Mouse (Mus musculus): ENCODE results near the gene Tmem121. TPM values are rescaled to one million over a fixed set of nuclear protein-coding genes. Genes with fewer than 3 reads are reported as not detected.

Gene Tmem121
- total RNA-seq (2021), result 1 to 10 TPM in 1 of 2 experiments, under 1 TPM in 1; 0.85 to 1.5 TPM
- long read RNA-seq, experiment 1, partial matches to known transcripts, result 0 of 1 reads
- long read RNA-seq, experiment 1, other reads (novel, unspliced or antisense), result 1 of 1 reads
- long read RNA-seq, experiment 2, result 0 reads

GRCm38 (mm10) chr12:113185442-113186291 lies at the start of gene Tmem121:
Gene Tmem121 (plus strand): TSS chr12:113185930.
- DNase-seq, result peak; percentile 23

GRCm38 (mm10) chr12:113136492-113137020 lies 49.2 kb upstream of the Tmem121 start:
- no peak for DNase-seq

GRCm38 (mm10) chr12:113137260-113138213 lies 48.2 kb upstream of the Tmem121 start:
- no peak for DNase-seq

GRCm38 (mm10) chr12:113138291-113138690 lies 47.4 kb upstream of the Tmem121 start:
- DNase-seq, result no peak

GRCm38 (mm10) chr12:113138901-113139864 lies 46.5 kb upstream of the Tmem121 start:
- DNase-seq, result no peak

- peak; percentile 83 for DNase-seq
These were observed 45.7 kb upstream of the Tmem121 start, which contains the start of gene Crip2 for GRCm38 (mm10) chr12:113139908-113140615. Gene Crip2 (plus strand): TSS chr12:113140236.

- no peak for DNase-seq
These were observed 44.9 kb upstream of the Tmem121 start for GRCm38 (mm10) chr12:113140616-113141411.

GRCm38 (mm10) chr12:113141531-113141973 lies 44.2 kb upstream of the Tmem121 start:
- peak; percentile 63 for DNase-seq

GRCm38 (mm10) chr12:113142021-113142975 lies 43.4 kb upstream of the Tmem121 start:
- peak; percentile 64 for DNase-seq

- DNase-seq, result no peak
These were observed 42.6 kb upstream of the Tmem121 start for GRCm38 (mm10) chr12:113143164-113143563.

- no peak for DNase-seq
These were observed 41.6 kb upstream of the Tmem121 start for GRCm38 (mm10) chr12:113144001-113144756.

GRCm38 (mm10) chr12:113144886-113145285 lies 40.8 kb upstream of the Tmem121 start:
- DNase-seq, result no peak

- no peak for DNase-seq
These were observed 40.1 kb upstream of the Tmem121 start for GRCm38 (mm10) chr12:113145591-113145990.

- peak; percentile 89 for DNase-seq
These were observed 39.3 kb upstream of the Tmem121 start, which contains the start of gene Crip1 for GRCm38 (mm10) chr12:113146112-113147057. Gene Crip1 (plus strand): TSS chr12:113146316.

GRCm38 (mm10) chr12:113147481-113147880 lies 38.2 kb upstream of the Tmem121 start:
- peak; percentile 69 for DNase-seq

Data from gastrocnemius, postnatal 10 days (tissue).